Mouse (Mus musculus) heart, postnatal 0 days (tissue): ENCODE measurements at regions not wholly inside any gene's neighbourhood (a gene's known extent, or its start where the extent isn't known, plus 50 kb on each side); places are given as distances from the start of the nearest gene placed in this dataset.

ENCODE experiments used
- ATAC-seq: fragments of 200-750 bp; cut with Nextera tagmentation; 2 replicates; pipeline ENCODE4 v1.8.0; 2017; ENCODE audit warnings: low read depth, moderate number of reproducible peaks, moderate library complexity; ENCODE audit not compliant: insufficient read depth
- DNase-seq: peaks from one replicate; pipeline ENCODE4 v3.0.0-alpha.2; 2016; ENCODE audit warnings: low spot score
- H3K27ac ChIP-seq: fragments of 300-500 bp; sonication (generic); 2 replicates; pipeline ENCODE4 v1.5.1; 2014; ENCODE audit warnings: low read depth, mild to moderate bottlenecking
- H3K27me3 ChIP-seq: fragments of 300-500 bp; sonication (generic); 2 replicates; pipeline ENCODE4 v1.6.1; 2014; ENCODE audit warnings: low read length, mixed read lengths; ENCODE audit not compliant: control insufficient read depth, insufficient read depth
- H3K36me3 ChIP-seq: fragments of 300-500 bp; sonication (generic); replicated peaks from 2 replicates; pipeline ENCODE4 v1.6.1; 2014; ENCODE audit warnings: low read length, mixed read lengths; ENCODE audit not compliant: control insufficient read depth, insufficient read depth
- H3K4me1 ChIP-seq: fragments of 300-500 bp; sonication (generic); 2 replicates; pipeline ENCODE4 v1.6.1; 2014; ENCODE audit warnings: antibody characterized with exemption; ENCODE audit not compliant: control insufficient read depth, insufficient read depth
- H3K4me2 ChIP-seq: fragments of 300-500 bp; sonication (generic); 2 replicates; pipeline ENCODE4 v1.6.1; 2014; ENCODE audit warnings: low read depth, mild to moderate bottlenecking, low read length, moderate library complexity
- H3K4me3 ChIP-seq: fragments of 300-500 bp; sonication (generic); 2 replicates; pipeline ENCODE4 v1.5.1; 2014; ENCODE audit warnings: low read depth, low read length
- H3K9ac ChIP-seq: fragments of 300-500 bp; sonication (generic); replicated peaks from 2 replicates; pipeline ENCODE4 v1.6.1; 2014; ENCODE audit warnings: low read depth, low read length, mixed read lengths
- H3K9me3 ChIP-seq: fragments of 300-500 bp; sonication (generic); replicated peaks from 2 replicates; pipeline ENCODE4 v1.6.1; 2016; ENCODE audit warnings: low read length; ENCODE audit not compliant: control insufficient read depth
- CTCF ChIP-seq: IDR thresholded peaks from 2 replicates; pipeline ENCODE4 v1.5.1; 2016; ENCODE audit warnings: antibody characterized with exemption, control low read depth, low read depth
- EP300 ChIP-seq: IDR thresholded peaks from 2 replicates; pipeline ENCODE4 v1.6.1; 2016; ENCODE audit warnings: antibody characterized with exemption, low read depth
- WGBS: fragments of 180-500 bp; shearing (Covaris S2); extraction: QIAGEN DNeasy Blood & Tissue Kit; methylation state at CpG from one replicate; pipeline ENCODE4 v1.1.7; 2014; 5-methylcytosine and 5-hydroxymethylcytosine counted together

DNA sequence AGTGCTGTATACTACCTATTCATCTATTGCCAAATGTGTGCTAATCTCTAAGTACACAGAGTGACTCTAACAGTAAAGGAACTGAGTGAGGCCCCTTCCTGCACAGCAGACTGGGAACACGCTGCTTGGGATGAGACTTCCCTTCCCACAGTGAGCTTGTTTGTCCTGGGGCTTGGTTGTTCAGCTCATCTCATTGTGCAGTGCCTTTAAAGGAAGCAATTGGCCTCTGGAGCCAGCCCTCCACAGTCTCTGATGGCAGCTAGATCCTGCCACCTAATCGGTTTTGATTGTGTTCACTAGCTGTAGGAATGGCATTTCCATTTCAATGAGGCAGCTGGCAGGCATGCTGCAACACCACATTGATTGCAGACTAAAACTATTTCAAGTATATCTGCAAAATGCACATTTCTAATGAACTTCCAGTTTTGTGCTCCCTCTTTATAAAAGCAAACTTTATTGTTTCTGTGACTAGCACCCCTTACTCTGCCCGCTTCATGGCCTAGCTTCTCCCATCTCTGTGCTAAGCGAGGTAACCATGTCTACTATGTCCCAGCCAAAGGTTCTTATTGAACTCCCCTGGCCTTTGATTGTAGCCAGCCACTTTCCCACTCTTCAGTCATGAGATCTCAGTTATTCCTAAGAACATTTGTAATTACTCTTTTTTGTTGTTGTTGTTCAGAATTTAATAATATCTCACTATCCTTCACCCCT is 123.5 kb downstream of the Anxa5 start:
- Histone ChIP-seq H3K9ac (no peak overlapping the region), H3K27ac (no peak overlapping the region), H3K27me3 (no peaks in the 10 kb centered on the region), H3K4me1 (no peaks in the 10 kb centered on the region; the same call in 1 of the 2 replicates), H3K4me3 (no peak overlapping the region), H3K4me2 (no peak overlapping the region), H3K9me3 (peaks cover 11% of the 10 kb centered on the region; the same call in 1 of the 2 replicates), H3K36me3 (no peaks in the 10 kb centered on the region)
- no peak for DNase-seq
- ATAC-seq = no peak
- 57% methylated on average over 4 of the region's 4 CpGs for WGBS
- TF ChIP-seq CTCF = no peak
- no peak for TF ChIP-seq EP300

DNA sequence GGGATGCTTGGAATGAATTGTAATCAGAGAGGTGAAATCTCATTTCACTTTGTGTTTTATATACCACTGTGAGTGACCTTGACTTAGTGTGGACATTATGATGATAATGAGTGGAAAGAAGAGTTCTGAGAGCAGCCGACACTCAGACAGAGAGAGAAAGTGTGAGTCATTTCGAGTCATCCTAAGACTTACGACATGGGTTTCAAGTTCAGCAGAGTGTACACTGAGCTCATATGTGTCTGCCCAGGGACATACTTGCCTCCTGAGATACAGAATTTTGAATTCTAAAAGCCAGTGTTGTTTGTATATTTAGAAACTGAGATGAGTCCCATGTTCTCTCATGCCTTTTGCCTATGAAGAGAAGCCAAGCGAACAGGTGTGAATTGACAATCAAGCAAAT is 126.6 kb downstream of the Anxa5 start:
- 0 out of 2 replicates have a peak, but pooled peaks cover 5% of the 10 kb centered on the region for H3K9me3 ChIP-seq
- H3K4me2 ChIP-seq = no peak overlapping the region

DNA sequence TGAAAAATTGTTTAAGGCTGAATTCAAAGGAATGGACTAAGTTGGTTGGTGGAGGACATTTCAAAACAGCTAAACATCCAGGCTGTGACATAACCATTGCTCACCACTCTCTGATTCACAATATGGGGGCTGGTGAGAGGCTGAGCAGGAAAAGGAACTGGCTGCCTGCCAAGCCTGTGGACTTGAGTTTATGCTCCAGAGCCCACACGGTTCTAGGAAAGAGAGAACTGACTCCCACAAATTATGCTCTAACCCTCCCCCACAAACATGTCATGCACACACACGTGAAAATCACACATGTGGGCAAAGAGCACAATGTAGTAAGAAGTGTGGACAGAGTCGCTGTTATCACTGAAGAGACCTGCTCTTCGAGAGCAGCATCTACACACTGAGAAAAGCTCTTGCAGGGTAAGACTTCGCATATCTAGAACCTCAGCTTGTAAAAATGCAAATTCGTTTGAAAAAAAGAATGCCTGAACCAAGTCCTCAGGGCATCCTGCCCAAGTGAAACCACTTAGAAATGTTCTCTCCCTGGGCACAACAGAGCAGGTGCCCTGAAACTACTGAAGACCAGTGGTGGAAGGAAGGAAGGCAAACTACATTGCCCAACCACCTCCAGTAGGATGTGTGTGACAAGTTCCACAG is 118.9 kb upstream of the Qrfpr start:
- H3K4me2 ChIP-seq = no peak overlapping the region
- H3K9ac ChIP-seq = no peak overlapping the region
- H3K27ac ChIP-seq = no peak overlapping the region
- TF ChIP-seq EP300 = no peak
- no peak for DNase-seq
- no peaks in the 10 kb centered on the region for H3K27me3 ChIP-seq
- 47% methylated on average over 6 of the region's 6 CpGs for WGBS
- ATAC-seq = no peak
- H3K36me3 ChIP-seq = no peaks in the 10 kb centered on the region
- no peaks in the 10 kb centered on the region for H3K9me3 ChIP-seq
- H3K4me3 ChIP-seq = no peak overlapping the region
- H3K4me1 ChIP-seq = no peaks in the 10 kb centered on the region

More for the DNA sequence above, 126.6 kb downstream of the Anxa5 start:
- H3K36me3 ChIP-seq = no peaks in the 10 kb centered on the region
- 67% methylated on average over 4 of the region's 4 CpGs for WGBS
- ATAC-seq (no peak), DNase-seq (no peak)
- H3K9ac ChIP-seq = no peak overlapping the region
- H3K27ac ChIP-seq = no peak overlapping the region
- TF ChIP-seq CTCF (no peak), EP300 (no peak)
- H3K27me3 ChIP-seq = no peaks in the 10 kb centered on the region
- H3K4me1 ChIP-seq = no peaks in the 10 kb centered on the region; the same call in 1 of the 2 replicates
- H3K4me3 ChIP-seq = no peak overlapping the region

DNA sequence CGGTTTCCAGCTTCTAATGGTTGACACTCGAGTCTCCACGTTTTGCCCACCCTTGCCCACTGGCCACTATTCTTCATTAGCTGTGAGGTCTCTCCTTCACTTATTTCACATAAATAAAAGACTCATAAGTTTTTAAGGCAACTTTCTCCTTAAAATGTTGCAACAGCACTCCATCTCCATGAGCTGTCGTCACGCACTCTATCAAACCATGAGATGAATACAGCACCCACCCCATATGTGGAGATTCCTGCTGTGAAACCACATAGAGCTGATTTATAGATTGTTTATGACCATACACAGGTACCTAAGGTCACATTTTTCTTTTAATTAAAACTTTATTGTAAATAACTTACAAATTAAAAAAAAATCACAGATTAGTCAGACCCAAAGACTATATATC is 117.5 kb upstream of the Qrfpr start:
- Histone ChIP-seq H3K9ac (no peak overlapping the region), H3K4me1 (no peaks in the 10 kb centered on the region), H3K27me3 (no peaks in the 10 kb centered on the region), H3K36me3 (no peaks in the 10 kb centered on the region), H3K27ac (no peak overlapping the region), H3K9me3 (no peaks in the 10 kb centered on the region), H3K4me3 (no peak overlapping the region), H3K4me2 (no peak overlapping the region)
- ATAC-seq (no peak), DNase-seq (no peak)
- TF ChIP-seq CTCF (no peak), EP300 (no peak)
- WGBS = 86% methylated on average over 5 of the region's 5 CpGs

DNA sequence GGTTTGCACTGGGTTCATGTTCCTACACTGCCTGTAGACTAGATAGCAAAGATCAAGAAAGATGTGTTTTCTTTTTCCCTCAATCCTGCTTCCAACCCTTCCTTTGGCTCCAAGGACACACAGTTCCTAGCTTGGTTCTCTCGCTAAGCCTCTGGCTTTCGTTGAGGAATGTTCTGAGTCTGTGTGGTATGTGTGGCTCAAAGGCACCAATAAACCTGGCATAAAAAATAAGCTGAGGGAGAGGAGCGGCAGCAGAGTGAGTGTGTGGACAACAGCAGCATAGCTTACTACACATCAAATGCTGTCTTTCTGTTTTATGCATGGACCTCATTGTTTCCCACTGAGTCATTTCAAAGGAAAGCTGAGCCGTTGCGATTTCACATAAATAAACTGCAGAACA is 112.2 kb upstream of the Qrfpr start:
- H3K9ac ChIP-seq = no peak overlapping the region
- DNase-seq = no peak
- 54% methylated on average over 5 of the region's 5 CpGs for WGBS
- H3K27me3 ChIP-seq = no peaks in the 10 kb centered on the region
- no peaks in the 10 kb centered on the region for H3K9me3 ChIP-seq
- no peaks in the 10 kb centered on the region for H3K36me3 ChIP-seq
- no peaks in the 10 kb centered on the region for H3K4me1 ChIP-seq
- no peak; the same call in 1 of the 2 replicates for ATAC-seq
- H3K27ac ChIP-seq = no peak overlapping the region
- no peak overlapping the region for H3K4me3 ChIP-seq
- H3K4me2 ChIP-seq = no peak overlapping the region
- no peak for TF ChIP-seq EP300
- TF ChIP-seq CTCF = no peak
